Mouse (Mus musculus) ES-E14 (cell line): Measurements from ENCODE around the gene Kat5.

Source experiments
- CHD2 ChIP-seq: IDR thresholded peaks from 2 replicates; pipeline ENCODE4 v1.6.1; 2014; ENCODE audit warnings: mild to moderate bottlenecking, low read depth, low read length, inconsistent platforms
- HCFC1 ChIP-seq: IDR thresholded peaks from 2 replicates; pipeline ENCODE4 v1.6.1; 2012; ENCODE audit warnings: low read length, inconsistent platforms, borderline replicate concordance; ENCODE audit not compliant: insufficient read depth
- MAFK ChIP-seq: IDR thresholded peaks from 2 replicates; pipeline ENCODE4 v1.6.1; 2014; ENCODE audit warnings: mild to moderate bottlenecking, low read depth, low read length, inconsistent platforms; ENCODE audit not compliant: insufficient read depth
- ZC3H11A ChIP-seq: IDR thresholded peaks from 2 replicates; pipeline ENCODE4 v1.6.1; 2012; ENCODE audit warnings: low read depth, mild to moderate bottlenecking, inconsistent platforms, low read length, borderline replicate concordance

- TF ChIP-seq MAFK (no peak), CHD2 (no peak), ZC3H11A (no peak), HCFC1 (no peak)
Observed at GRCm38 (mm10) chr19:5580776-5581175, 29.3 kb downstream of the Kat5 start.
